Mouse (Mus musculus): ENCODE measurements around the gene Ovol2. TPM values are rescaled to one million over a fixed set of nuclear protein-coding genes. Genes with fewer than 3 reads are reported as not detected.

The Ovol2 gene
- polyA plus RNA-seq, 1 experiment from 2014 or later: 4.0 TPM

GRCm38 (mm10) chr2:144337701-144338100 lies 5.8 kb upstream of the Ovol2 start:
- Histone ChIP-seq H3K4me2 (replicated peaks; ENCODE audit: low read depth, low read length) (no peak overlapping the region), H3K4me1 (ENCODE audit: insufficient read depth, low read depth, low read length) (no peaks in the 10 kb centered on the region), H3K9ac (replicated peaks; ENCODE audit: low read depth) (no peak overlapping the region), H3K9me3 (ENCODE audit: low read length) (no peaks in the 10 kb centered on the region), H3K27ac (ENCODE audit: low read length) (no peak overlapping the region), H3K36me3 (ENCODE audit: insufficient read depth, low read length) (no peaks in the 10 kb centered on the region), H3K4me3 (ENCODE audit: low read depth, low read length) (no peak overlapping the region), H3K27me3 (replicated peaks; ENCODE audit: insufficient read depth, low read length) (peaks cover 3% of the 10 kb centered on the region; the same call in 1 of the 2 replicates)
- no peak for TF ChIP-seq CTCF (IDR thresholded peaks at IDR 0.05)
- TF ChIP-seq EP300 (IDR thresholded peaks at IDR 0.05): no peak
- no peak for ATAC-seq
- 53% methylated on average over 8 of the region's 8 CpGs for WGBS
- peak; percentile 14 for DNase-seq (ENCODE audit: low spot score)

- no peak for TF ChIP-seq EP300 (IDR thresholded peaks at IDR 0.05)
- no peak for TF ChIP-seq CTCF (IDR thresholded peaks at IDR 0.05)
- ATAC-seq (no peak), DNase-seq (ENCODE audit: low spot score) (no peak)
- Histone ChIP-seq H3K4me2 (replicated peaks; ENCODE audit: low read depth, low read length) (no peak overlapping the region), H3K27me3 (replicated peaks; ENCODE audit: insufficient read depth, low read length) (peaks cover 4% of the 10 kb centered on the region), H3K36me3 (ENCODE audit: insufficient read depth, low read length) (no peaks in the 10 kb centered on the region), H3K9me3 (ENCODE audit: low read length) (no peaks in the 10 kb centered on the region), H3K4me1 (ENCODE audit: insufficient read depth, low read depth, low read length) (no peaks in the 10 kb centered on the region), H3K27ac (ENCODE audit: low read length) (no peak overlapping the region), H3K9ac (replicated peaks; ENCODE audit: low read depth) (no peak overlapping the region), H3K4me3 (ENCODE audit: low read depth, low read length) (no peak overlapping the region)
- 24% methylated on average over 3 of the region's 3 CpGs for WGBS
These were observed 5.3 kb upstream of the Ovol2 start for GRCm38 (mm10) chr2:144337230-144337629.

DNA sequence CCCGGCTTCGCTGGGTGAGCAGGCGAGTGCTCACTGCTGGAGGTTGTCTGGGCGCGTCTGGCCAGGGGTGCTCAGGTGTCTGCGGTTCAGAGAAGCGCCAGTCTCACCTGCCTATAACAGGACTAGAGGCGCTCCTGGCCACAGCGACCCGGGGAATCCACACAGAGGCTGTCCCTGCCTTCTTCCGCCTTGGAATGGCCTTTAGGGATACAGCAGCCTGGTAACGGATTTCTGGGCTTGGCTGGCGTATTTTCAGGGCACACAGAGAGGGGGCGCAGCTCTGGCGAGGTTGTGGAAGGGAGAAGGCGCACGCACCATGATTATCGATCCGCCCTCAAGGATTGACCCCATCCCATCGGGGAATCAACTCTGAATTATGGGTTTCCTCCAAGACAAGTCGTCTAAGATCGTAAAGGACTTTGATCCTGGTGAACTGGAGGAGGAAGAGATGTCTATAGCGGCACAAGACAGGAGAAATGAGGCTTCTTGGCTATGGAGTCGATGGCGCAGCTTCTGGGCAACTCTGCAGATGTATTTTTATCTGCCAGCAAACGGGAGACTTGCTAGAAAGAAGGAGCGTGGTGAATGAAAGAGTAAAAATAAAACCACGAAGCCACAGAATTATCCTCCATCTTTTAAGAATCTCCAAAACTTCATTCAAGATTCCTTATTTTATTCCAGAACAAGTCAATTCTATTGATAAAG lies 1.3 kb upstream of the Ovol2 start:
- no peaks in the 10 kb centered on the region for H3K36me3 ChIP-seq (ENCODE audit: insufficient read depth, low read length)
- ATAC-seq (no peak), DNase-seq (ENCODE audit: low spot score) (peak; percentile 7)
- peak overlapping the region; percentile 16 for H3K4me3 ChIP-seq (ENCODE audit: low read depth, low read length)
- H3K9ac ChIP-seq (replicated peaks; ENCODE audit: low read depth): 0 out of 2 replicates have a peak overlapping the region, but pooled peaks have one; percentile 8
- H3K4me2 ChIP-seq (replicated peaks; ENCODE audit: low read depth, low read length): peak overlapping the region; percentile 96
- no peaks in the 10 kb centered on the region for H3K9me3 ChIP-seq (ENCODE audit: low read length)
- TF ChIP-seq EP300 (IDR thresholded peaks at IDR 0.05) (no peak), CTCF (IDR thresholded peaks at IDR 0.05) (peak; percentile 43)
- 9% methylated on average over 28 of the region's 28 CpGs for WGBS
- no peak overlapping the region for H3K27ac ChIP-seq (ENCODE audit: low read length)
- peaks cover 5% of the 10 kb centered on the region; the same call in 1 of the 2 replicates for H3K4me1 ChIP-seq (ENCODE audit: insufficient read depth, low read depth, low read length)
- peaks cover 27% of the 10 kb centered on the region for H3K27me3 ChIP-seq (replicated peaks; ENCODE audit: insufficient read depth, low read length)

DNA sequence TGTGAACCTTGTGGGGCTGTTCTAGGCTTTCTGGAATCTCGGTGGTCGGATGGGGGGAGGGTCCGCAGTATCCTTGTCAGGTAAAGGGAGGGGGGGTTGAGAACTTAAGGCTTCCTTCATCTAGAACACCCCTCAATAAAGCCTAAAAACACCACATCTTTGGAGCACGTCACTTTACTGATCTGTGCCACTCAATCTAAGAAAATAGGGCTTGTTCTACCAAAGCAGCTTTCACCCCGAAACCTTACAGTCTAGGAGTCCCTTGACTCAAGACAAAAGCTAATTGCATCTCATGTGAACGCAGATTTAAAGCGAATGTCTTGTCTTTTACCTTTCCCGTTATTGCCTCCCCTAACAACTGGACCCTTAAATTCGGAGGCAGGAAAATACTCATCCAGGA lies 540 bp upstream of the Ovol2 start:
- H3K27me3 ChIP-seq (replicated peaks; ENCODE audit: insufficient read depth, low read length): peaks cover 27% of the 10 kb centered on the region
- peak overlapping the region; percentile 16 for H3K4me3 ChIP-seq (ENCODE audit: low read depth, low read length)
- ATAC-seq (no peak), DNase-seq (ENCODE audit: low spot score) (no peak)
- H3K4me1 ChIP-seq (ENCODE audit: insufficient read depth, low read depth, low read length): peaks cover 5% of the 10 kb centered on the region; the same call in 1 of the 2 replicates
- H3K9me3 ChIP-seq (ENCODE audit: low read length): no peaks in the 10 kb centered on the region
- H3K4me2 ChIP-seq (replicated peaks; ENCODE audit: low read depth, low read length): peak overlapping the region; percentile 96
- WGBS: 6% methylated on average over 9 of the region's 9 CpGs
- TF ChIP-seq CTCF (IDR thresholded peaks at IDR 0.05) (no peak), EP300 (IDR thresholded peaks at IDR 0.05) (no peak)
- no peak overlapping the region for H3K9ac ChIP-seq (replicated peaks; ENCODE audit: low read depth)
- H3K27ac ChIP-seq (ENCODE audit: low read length): no peak overlapping the region
- no peaks in the 10 kb centered on the region for H3K36me3 ChIP-seq (ENCODE audit: insufficient read depth, low read length)

DNA sequence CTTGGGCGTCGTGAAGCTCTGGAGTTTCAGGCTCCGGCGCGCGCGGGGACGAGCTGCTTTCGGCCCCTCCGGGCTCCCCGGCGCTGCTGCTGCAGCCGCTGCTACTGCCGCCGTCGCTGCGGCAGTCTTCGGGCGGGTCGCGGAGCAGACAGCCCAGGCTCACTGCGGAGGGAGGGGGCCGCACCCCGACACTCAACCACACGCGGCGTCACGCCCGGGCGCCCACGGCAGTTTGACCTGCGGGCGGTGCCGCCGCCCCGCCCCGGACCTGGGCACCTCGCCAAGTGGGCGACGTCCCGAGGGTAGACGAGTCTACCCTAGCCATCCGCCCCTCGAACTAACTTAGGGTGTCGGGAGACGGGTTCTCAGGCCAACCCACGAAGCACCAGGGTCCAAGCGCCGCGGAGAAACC lies 980 bp downstream of the Ovol2 start:
- under 1% methylated on average over 28 of the region's 50 CpGs for WGBS
- H3K36me3 ChIP-seq (ENCODE audit: insufficient read depth, low read length): no peaks in the 10 kb centered on the region
- DNase-seq (ENCODE audit: low spot score) (peak; percentile 32), ATAC-seq (peak; percentile 60)
- H3K4me3 ChIP-seq (ENCODE audit: low read depth, low read length): peak overlapping the region; percentile 63
- peak overlapping the region; percentile 96 for H3K4me2 ChIP-seq (replicated peaks; ENCODE audit: low read depth, low read length)
- H3K9me3 ChIP-seq (ENCODE audit: low read length): no peaks in the 10 kb centered on the region
- peaks cover 5% of the 10 kb centered on the region; the same call in 1 of the 2 replicates for H3K4me1 ChIP-seq (ENCODE audit: insufficient read depth, low read depth, low read length)
- peaks cover 27% of the 10 kb centered on the region for H3K27me3 ChIP-seq (replicated peaks; ENCODE audit: insufficient read depth, low read length)
- no peak for TF ChIP-seq CTCF (IDR thresholded peaks at IDR 0.05)
- TF ChIP-seq EP300 (IDR thresholded peaks at IDR 0.05): no peak
- peak overlapping the region; percentile 32; the same call in 1 of the 2 replicates for H3K9ac ChIP-seq (replicated peaks; ENCODE audit: low read depth)
- 0 out of 2 replicates have a peak overlapping the region, but pooled peaks have one; percentile 26 for H3K27ac ChIP-seq (ENCODE audit: low read length)

DNA sequence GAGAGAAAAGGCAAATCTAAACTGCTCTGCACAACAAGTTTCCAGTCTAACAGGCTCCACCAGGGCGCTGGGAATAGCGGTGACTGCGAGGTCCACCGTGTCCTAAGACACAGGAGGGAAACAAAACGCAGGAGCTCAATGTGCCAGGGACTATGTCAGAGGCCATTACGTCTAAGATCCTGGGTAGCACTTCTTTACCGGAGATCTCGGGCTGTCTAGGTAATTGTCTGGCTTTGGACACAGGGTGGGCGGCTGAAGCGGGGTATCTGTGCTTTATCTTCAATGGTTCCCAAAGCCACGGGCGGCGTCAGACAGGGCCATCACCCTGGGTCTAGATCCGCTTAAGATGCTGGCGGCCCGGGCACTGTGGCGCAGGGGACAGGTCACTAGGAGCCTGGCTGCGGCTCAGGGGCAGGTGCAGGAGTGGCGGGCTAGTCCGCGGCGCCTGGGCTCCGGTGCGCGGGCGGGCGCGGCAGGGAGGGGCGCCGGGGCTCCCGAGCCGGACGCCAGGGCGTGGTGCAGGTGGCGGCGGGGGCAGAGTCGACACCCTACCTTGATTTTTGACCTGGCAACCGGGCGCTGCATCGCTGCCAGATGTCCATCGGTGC lies 1.5 kb downstream of the Ovol2 start:
- Histone ChIP-seq H3K9me3 (ENCODE audit: low read length) (no peaks in the 10 kb centered on the region), H3K4me2 (replicated peaks; ENCODE audit: low read depth, low read length) (peak overlapping the region; percentile 96), H3K27me3 (replicated peaks; ENCODE audit: insufficient read depth, low read length) (peaks cover 27% of the 10 kb centered on the region), H3K27ac (ENCODE audit: low read length) (no peak overlapping the region), H3K4me1 (ENCODE audit: insufficient read depth, low read depth, low read length) (peaks cover 5% of the 10 kb centered on the region; the same call in 1 of the 2 replicates), H3K4me3 (ENCODE audit: low read depth, low read length) (peak overlapping the region; percentile 63), H3K9ac (replicated peaks; ENCODE audit: low read depth) (peak overlapping the region; percentile 32; the same call in 1 of the 2 replicates), H3K36me3 (ENCODE audit: insufficient read depth, low read length) (no peaks in the 10 kb centered on the region)
- 2% methylated on average over 40 of the region's 41 CpGs for WGBS
- ATAC-seq (peak; percentile 61), DNase-seq (ENCODE audit: low spot score) (peak; percentile 21)
- no peak for TF ChIP-seq CTCF (IDR thresholded peaks at IDR 0.05)
- TF ChIP-seq EP300 (IDR thresholded peaks at IDR 0.05): no peak
